Mouse (Mus musculus) inflammation-experienced regulatory T-cells, adult 16 weeks (primary cell): ENCODE results near the gene Clmn. TPM values are rescaled to one million over a fixed set of nuclear protein-coding genes. Genes with fewer than 3 reads are reported as not detected.

Experiments
- polyA plus RNA-seq: library from polyadenylated mRNA; unstranded; fragments of 100-300 nt; shearing (Covaris generic); gene quantifications from one replicate; pipeline ENCODE4 v1.2.1, GENCODE M21; 2017

Clmn gene
- not detected for polyA plus RNA-seq

DNA sequence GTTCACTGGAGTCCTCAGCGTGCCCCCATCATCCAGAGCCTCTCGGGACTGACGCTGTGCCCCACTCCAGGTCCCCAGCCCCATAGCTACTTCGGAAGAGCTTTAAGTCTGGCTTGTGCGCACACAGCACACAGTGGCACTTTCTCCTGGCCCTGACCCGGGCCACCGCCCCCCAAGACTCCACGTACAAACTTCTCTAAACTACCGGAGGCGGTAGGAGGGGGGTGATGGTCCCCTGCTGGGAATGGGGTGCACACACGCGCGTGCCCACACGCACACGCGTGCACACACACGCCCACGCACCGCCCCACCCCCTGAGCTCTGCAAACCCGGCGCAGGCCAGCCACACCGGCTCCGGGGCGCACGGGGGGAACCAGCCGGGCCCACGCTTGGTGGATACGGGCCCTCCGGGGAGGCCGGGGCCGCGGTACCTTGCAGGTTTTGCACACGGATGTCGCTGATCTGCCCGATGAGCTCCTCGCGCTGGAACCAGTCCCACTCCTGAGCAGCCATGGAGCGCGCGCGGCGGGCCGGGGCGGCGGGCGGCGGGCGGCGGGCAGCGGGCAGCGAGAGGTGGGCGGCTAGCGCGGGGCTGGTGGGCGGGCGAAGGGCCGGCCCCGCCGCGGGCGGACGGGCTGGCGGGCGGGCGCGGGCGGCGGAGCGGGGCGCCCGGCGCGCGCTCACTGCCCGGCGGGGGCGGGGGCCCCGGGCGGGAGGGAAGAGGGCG, at the start of gene Clmn:
Gene Clmn (minus strand): TSS at position 638 of the 727 bp plus-strand sequence.

GRCm38 (mm10) chr12:104751814-104752765, 112.8 kb downstream of the Clmn start, which contains the start of gene Dicer1:
Gene Dicer1 (minus strand): TSS chr12:104751952.

Other genes with a start within 250 kb of the Clmn start
- 6.6 TPM for gene Dicer1, start 113.1 kb downstream of the Clmn start, polyA plus RNA-seq
- gene Syne3, start 144.7 kb upstream of the Clmn start, polyA plus RNA-seq: 6.5 TPM
- gene Glrx5, start 167.6 kb upstream of the Clmn start, polyA plus RNA-seq: 11.0 TPM